ENCODE assay signal across 9 mouse cellular contexts in the genomic region with DNA sequence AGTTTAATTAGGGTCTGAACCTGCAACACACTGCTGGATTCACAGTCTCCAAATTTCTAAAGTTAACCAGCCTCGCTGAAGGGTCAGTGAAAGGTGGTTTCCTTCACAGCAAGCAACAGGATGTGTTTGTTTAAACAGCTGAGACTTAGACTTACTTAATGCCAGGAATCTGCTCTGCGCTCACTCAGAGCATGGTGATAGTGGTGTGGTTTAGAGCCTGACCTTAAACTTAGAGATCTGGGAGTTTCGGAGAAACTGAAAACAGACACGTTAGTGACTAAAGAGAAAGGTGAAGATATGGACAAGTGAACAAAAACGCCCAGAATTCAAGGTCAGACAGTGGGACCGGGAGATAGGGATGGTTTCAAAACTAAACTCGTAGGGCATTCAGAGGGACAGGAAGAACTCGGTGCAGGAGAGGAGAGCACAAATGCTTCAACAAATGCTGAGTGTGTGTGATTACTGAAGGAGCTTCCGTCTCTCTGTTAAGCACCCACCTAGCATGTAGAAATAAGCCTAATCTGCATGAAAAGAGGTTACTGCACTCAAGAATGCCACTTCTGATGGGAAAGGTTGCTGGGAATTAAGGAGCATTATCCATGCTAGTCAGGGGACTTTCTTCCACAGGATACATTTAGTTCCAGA.
DNase-seq lines count a peak whose midpoint lies in the region; ATAC-seq and TF ChIP-seq lines count a peak whose summit lies in the region.
"Had no signal": no experiment of that assay in that cellular context is flagged by ENCODE, and none has a peak within 500 bp of the region (broad histone marks: within the 10 kb centered on the region; RNA-seq: fewer than 3 reads in every experiment).

No protein-coding gene starts in this region.

- peak overlapping the region; percentile 16; the same call in 1 of the 2 replicates for H3K27ac ChIP-seq in hindbrain, embryonic 10.5 days
- no peak overlapping the region for H3K27ac ChIP-seq in hindbrain, embryonic 16.5 days (ENCODE audit: low read depth, low read length)
- peak overlapping the region; percentile 40 for H3K27ac ChIP-seq in heart, postnatal 0 days (ENCODE audit: low read depth)
- no peak overlapping the region for H3K27ac ChIP-seq in midbrain, embryonic 16.5 days (ENCODE audit: low read length)
- H3K27ac ChIP-seq: neural tube, embryonic 13.5 days had no signal

- H3K4me1 ChIP-seq in hindbrain, embryonic 10.5 days (replicated peaks) = peaks cover 6% of the 10 kb centered on the region; the same call in 1 of the 2 replicates
- no peaks in the 10 kb centered on the region for H3K4me1 ChIP-seq in hindbrain, embryonic 16.5 days (ENCODE audit: control insufficient read depth, insufficient read depth, low read depth, low read length)
- H3K4me1 ChIP-seq in heart, postnatal 0 days (ENCODE audit: control insufficient read depth, insufficient read depth) = no peaks in the 10 kb centered on the region
- H3K4me1 ChIP-seq in midbrain, embryonic 16.5 days (ENCODE audit: control insufficient read depth, insufficient read depth, low read length) = no peaks in the 10 kb centered on the region
- H3K4me1 ChIP-seq: neural tube, embryonic 13.5 days had no signal

- no peak for TF ChIP-seq CTCF in heart, postnatal 0 days (IDR thresholded peaks at IDR 0.05; ENCODE audit: low read depth)

- peak; percentile 60; the same call in 1 of the 2 replicates for TF ChIP-seq EP300 in heart, postnatal 0 days (IDR thresholded peaks at IDR 0.05; ENCODE audit: low read depth)

- H3K4me2 ChIP-seq in hindbrain, embryonic 16.5 days (ENCODE audit: low read length) = no peak overlapping the region
- peak overlapping the region; percentile 32 for H3K4me2 ChIP-seq in heart, postnatal 0 days (ENCODE audit: low read depth, low read length)
- no peak overlapping the region for H3K4me2 ChIP-seq in midbrain, embryonic 16.5 days (ENCODE audit: low read length)
- H3K4me2 ChIP-seq: neural tube, embryonic 13.5 days had no signal

- peaks cover 62% of the 10 kb centered on the region for H3K27me3 ChIP-seq in hindbrain, embryonic 10.5 days (ENCODE audit: insufficient read depth, poor library complexity, severe bottlenecking)
- H3K27me3 ChIP-seq in hindbrain, embryonic 16.5 days (replicated peaks; ENCODE audit: control insufficient read depth, insufficient read depth, low read length) = peaks cover 6% of the 10 kb centered on the region; the same call in 1 of the 2 replicates
- H3K27me3 ChIP-seq in heart, postnatal 0 days (ENCODE audit: control insufficient read depth, insufficient read depth, low read length) = no peaks in the 10 kb centered on the region
- H3K27me3 ChIP-seq in midbrain, embryonic 16.5 days (ENCODE audit: control insufficient read depth, insufficient read depth, low read depth, low read length) = no peaks in the 10 kb centered on the region

- no peaks in the 10 kb centered on the region for H3K9me3 ChIP-seq in hindbrain, embryonic 10.5 days
- no peaks in the 10 kb centered on the region for H3K9me3 ChIP-seq in hindbrain, embryonic 16.5 days (ENCODE audit: control insufficient read depth, low read length)
- H3K9me3 ChIP-seq in heart, postnatal 0 days (replicated peaks; ENCODE audit: control insufficient read depth, low read length) = no peaks in the 10 kb centered on the region
- H3K9me3 ChIP-seq in midbrain, embryonic 16.5 days (replicated peaks; ENCODE audit: control insufficient read depth, low read length, poor library complexity, severe bottlenecking) = no peaks in the 10 kb centered on the region
- H3K9me3 ChIP-seq: neural tube, embryonic 13.5 days had no signal

- H3K36me3 ChIP-seq in hindbrain, embryonic 10.5 days = no peaks in the 10 kb centered on the region
- H3K36me3 ChIP-seq in hindbrain, embryonic 16.5 days (ENCODE audit: control insufficient read depth, insufficient read depth, low read length) = no peaks in the 10 kb centered on the region
- no peaks in the 10 kb centered on the region for H3K36me3 ChIP-seq in heart, postnatal 0 days (replicated peaks; ENCODE audit: control insufficient read depth, insufficient read depth, low read length)
- no peaks in the 10 kb centered on the region for H3K36me3 ChIP-seq in midbrain, embryonic 16.5 days (ENCODE audit: control insufficient read depth, insufficient read depth, low read length)
- H3K36me3 ChIP-seq: neural tube, embryonic 13.5 days had no signal

- 28% methylated on average over 9 of the region's 9 CpGs for WGBS in hindbrain, embryonic 10.5 days
- 36% methylated on average over 9 of the region's 9 CpGs for WGBS in hindbrain, embryonic 16.5 days
- 6% methylated on average over 9 of the region's 9 CpGs for WGBS in heart, postnatal 0 days
- WGBS in midbrain, embryonic 16.5 days = 29% methylated on average over 9 of the region's 9 CpGs

- no peak overlapping the region for H3K4me3 ChIP-seq in hindbrain, embryonic 10.5 days
- no peak overlapping the region for H3K4me3 ChIP-seq in hindbrain, embryonic 16.5 days (ENCODE audit: low read length)
- peak overlapping the region; percentile 15; the same call in 1 of the 2 replicates for H3K4me3 ChIP-seq in heart, postnatal 0 days (ENCODE audit: low read depth, low read length)
- H3K4me3 ChIP-seq in midbrain, embryonic 16.5 days (ENCODE audit: low read depth, low read length) = no peak overlapping the region
- H3K4me3 ChIP-seq: neural tube, embryonic 13.5 days had no signal

- DNase-seq in hindbrain, embryonic 10.5 days (ENCODE audit: low spot score) = no peak
- peak; percentile 53 for DNase-seq in T-cell, adult 2 months (ENCODE audit: low spot score)
- DNase-seq in heart, postnatal 0 days (ENCODE audit: low spot score) = peak; percentile 51
- DNase-seq in lung, postnatal 36 days = peak; percentile 37
- no peak for DNase-seq in frontal cortex, postnatal 10 days (ENCODE audit: low spot score in 2 of 2)

- ATAC-seq in hindbrain, embryonic 16.5 days = no peak
- ATAC-seq in heart, postnatal 0 days (ENCODE audit: insufficient read depth, low read depth) = peak; percentile 83
- ATAC-seq in midbrain, embryonic 16.5 days = no peak
- ATAC-seq in cerebellum, adult (ENCODE audit: insufficient number of reproducible peaks, low FRiP score, low TSS enrichment) = no peak

- no peak overlapping the region for H3K9ac ChIP-seq in hindbrain, embryonic 16.5 days (ENCODE audit: low read depth, low read length)
- no peak overlapping the region for H3K9ac ChIP-seq in heart, postnatal 0 days (replicated peaks; ENCODE audit: low read depth, low read length)
- H3K9ac ChIP-seq in midbrain, embryonic 16.5 days (ENCODE audit: low read depth, low read length) = no peak overlapping the region
- H3K9ac ChIP-seq: neural tube, embryonic 13.5 days had no signal

Comparison
In these comparisons a context has a peak if more than half of its experiments do, and no peak if none do; other contexts are left out.
1. H3K27ac ChIP-seq: peak in hindbrain, embryonic 10.5 days (single experiment) and heart, postnatal 0 days (single experiment); none in hindbrain, embryonic 16.5 days (single experiment) and midbrain, embryonic 16.5 days (single experiment).
2. DNase-seq: peak in T-cell, adult 2 months (single experiment), heart, postnatal 0 days (single experiment) and lung, postnatal 36 days (single experiment); none in hindbrain, embryonic 10.5 days (single experiment) and frontal cortex, postnatal 10 days (0 of 2).